Mouse (Mus musculus) limb, embryonic 14.5 days (tissue): ENCODE results near the gene AY358078. TPM values are rescaled to one million over a fixed set of nuclear protein-coding genes. Genes with fewer than 3 reads are reported as not detected.
"Not testable (repeated sequence)": the region's sequence is repeated elsewhere in the genome, so short reads cannot be mapped to it uniquely, and the experiment has no call there.

Experiments
- ATAC-seq: fragments of 200-750 bp; cut with Nextera tagmentation; 2 replicates; pipeline ENCODE4 v1.8.0; 2017; ENCODE audit warnings: low read depth, moderate number of reproducible peaks, moderate TSS enrichment; ENCODE audit not compliant: low FRiP score
- DNase-seq: peaks from one replicate; pipeline ENCODE4 v3.0.0-alpha.2; 2015; ENCODE audit warnings: low spot score
- H3K27ac ChIP-seq: fragments of 300-500 bp; sonication (generic); replicated peaks from 2 replicates; pipeline ENCODE4 v1.5.1; 2014; ENCODE audit warnings: low read depth, mild to moderate bottlenecking, low read length, moderate library complexity, mixed read lengths
- H3K27me3 ChIP-seq: fragments of 300-500 bp; sonication (generic); 2 replicates; pipeline ENCODE4 v1.6.1; 2014; ENCODE audit warnings: low read length, mixed read lengths; ENCODE audit not compliant: control insufficient read depth, insufficient read depth
- H3K36me3 ChIP-seq: fragments of 300-500 bp; sonication (generic); 2 replicates; pipeline ENCODE4 v1.6.1; 2014; ENCODE audit warnings: mild to moderate bottlenecking, low read length, moderate library complexity, mixed read lengths; ENCODE audit not compliant: control insufficient read depth, insufficient read depth
- H3K4me1 ChIP-seq: fragments of 300-500 bp; sonication (generic); 2 replicates; pipeline ENCODE4 v1.6.1; 2014; ENCODE audit warnings: antibody characterized with exemption, low read length, mixed read lengths; ENCODE audit not compliant: control insufficient read depth, insufficient read depth
- H3K4me2 ChIP-seq: fragments of 300-500 bp; sonication (generic); replicated peaks from 2 replicates; pipeline ENCODE4 v1.6.1; 2014; ENCODE audit warnings: low read depth, mild to moderate bottlenecking, low read length, moderate library complexity; ENCODE audit not compliant: severe bottlenecking
- H3K4me3 ChIP-seq: fragments of 300-500 bp; sonication (generic); replicated peaks from 2 replicates; pipeline ENCODE4 v1.5.1; 2014; ENCODE audit warnings: low read length
- H3K9ac ChIP-seq: fragments of 300-500 bp; sonication (generic); 2 replicates; pipeline ENCODE4 v1.6.1; 2014; ENCODE audit warnings: mild to moderate bottlenecking, low read depth, low read length, moderate library complexity; ENCODE audit not compliant: severe bottlenecking
- H3K9me3 ChIP-seq: fragments of 300-500 bp; sonication (generic); 2 replicates; pipeline ENCODE4 v1.6.1; 2016; ENCODE audit warnings: low read length; ENCODE audit not compliant: control insufficient read depth
- POLR2A ChIP-seq: fragments of 200-500 bp; IDR thresholded peaks from 2 replicates; pipeline ENCODE4 v1.8.0; 2012; ENCODE audit warnings: inconsistent platforms, mild to moderate bottlenecking, moderate library complexity, borderline replicate concordance; ENCODE audit not compliant: insufficient read depth, insufficient read length; ENCODE audit errors: extremely low read depth
- WGBS: fragments of 180-500 bp; shearing (Covaris S2); extraction: QIAGEN DNeasy Blood & Tissue Kit; methylation state at CpG from one replicate; pipeline ENCODE4 v1.1.7; 2014; 5-methylcytosine and 5-hydroxymethylcytosine counted together
- polyA plus RNA-seq, 2 experiments: library from polyadenylated mRNA; depleted of rRNA in 1 of 2; stranded (reverse) in 1 of 2; unstranded in 1 of 2; fragments of >200 nt; fragmentation: Nextera tagmentation in 1 of 2; extraction: Ambion mirVana in 1 of 2; gene quantifications; 2 replicates each; pipeline versions ENCODE4 v1.2.1 to v1.2.3; 2012 to 2014

AY358078 gene
- polyA plus RNA-seq, 2 experiments, result not detected

GRCm38 (mm10) chr14:51843882-51844281 lies 44.0 kb downstream of the AY358078 start:
- H3K4me2 ChIP-seq, result no peak overlapping the region
- H3K27ac ChIP-seq, result no peak overlapping the region
- DNase-seq (no peak), ATAC-seq (no peak)
- H3K4me3 ChIP-seq, result no peak overlapping the region
- no peaks in the 10 kb centered on the region for H3K36me3 ChIP-seq
- H3K9me3 ChIP-seq, result no peaks in the 10 kb centered on the region
- no peaks in the 10 kb centered on the region for H3K4me1 ChIP-seq
- TF ChIP-seq POLR2A, result no peak
- H3K27me3 ChIP-seq, result no peaks in the 10 kb centered on the region
- no peak overlapping the region for H3K9ac ChIP-seq

GRCm38 (mm10) chr14:51846566-51846965 lies 46.7 kb downstream of the AY358078 start:
- Histone ChIP-seq H3K4me3 (no peak overlapping the region), H3K27me3 (no peaks in the 10 kb centered on the region), H3K4me2 (no peak overlapping the region), H3K9ac (no peak overlapping the region), H3K4me1 (no peaks in the 10 kb centered on the region), H3K27ac (no peak overlapping the region), H3K9me3 (no peaks in the 10 kb centered on the region), H3K36me3 (no peaks in the 10 kb centered on the region)
- TF ChIP-seq POLR2A, result no peak
- ATAC-seq, result no peak
- 54% methylated on average over 3 of the region's 3 CpGs for WGBS
- no peak for DNase-seq

- not testable (repeated sequence) for ATAC-seq, H3K4me1 ChIP-seq, H3K27me3 ChIP-seq, H3K27ac ChIP-seq, H3K36me3 ChIP-seq, H3K4me2 ChIP-seq, H3K4me3 ChIP-seq, DNase-seq, H3K9me3 ChIP-seq, H3K9ac ChIP-seq
- 57% methylated on average over 3 of the region's 3 CpGs for WGBS
Observed at GRCm38 (mm10) chr14:51851006-51851405, 51.2 kb downstream of the AY358078 start.

GRCm38 (mm10) chr14:51853399-51853798 lies 53.6 kb downstream of the AY358078 start, which contains the start of gene Ear6:
Gene Ear6, plus strand, starts transcription at chr14:51853699.
- Histone ChIP-seq H3K9ac (no peak within 1 kb of the TSS), H3K27ac (no peak within 1 kb of the TSS), H3K4me3 (no peak within 1 kb of the TSS), H3K27me3 (no peaks in the 10 kb centered on the region), H3K9me3 (no peaks in the 10 kb centered on the region), H3K36me3 (no peaks in the 10 kb centered on the region), H3K4me1 (no peaks in the 10 kb centered on the region), H3K4me2 (no peak within 1 kb of the TSS)
- DNase-seq, result no peak
- no peak for ATAC-seq
- TF ChIP-seq POLR2A, result no peak

GRCm38 (mm10) chr14:51855280-51855679 lies 55.4 kb downstream of the AY358078 start:
- not testable (repeated sequence) for H3K9me3 ChIP-seq, H3K27ac ChIP-seq, H3K27me3 ChIP-seq, H3K4me1 ChIP-seq, H3K36me3 ChIP-seq, H3K9ac ChIP-seq, DNase-seq, ATAC-seq, H3K4me3 ChIP-seq, H3K4me2 ChIP-seq
- 83% methylated on average over 7 of the region's 7 CpGs for WGBS

- H3K36me3 ChIP-seq, DNase-seq, H3K4me3 ChIP-seq, H3K4me2 ChIP-seq, H3K9ac ChIP-seq, ATAC-seq, H3K27me3 ChIP-seq, H3K4me1 ChIP-seq, H3K9me3 ChIP-seq, H3K27ac ChIP-seq: not testable (repeated sequence)
- WGBS, result 0% methylated on average over 1 of the region's 1 CpGs
Observed at GRCm38 (mm10) chr14:51863603-51864002, 63.8 kb downstream of the AY358078 start.
